Mouse (Mus musculus) olfactory bulb, adult 2 months (tissue): ENCODE measurements around the gene Emp3.

Source experiments
- CTCF ChIP-seq: fragments of 200-500 bp; IDR thresholded peaks from 2 replicates; pipeline ENCODE4 v1.5.1; 2012; ENCODE audit warnings: low read depth, mild to moderate bottlenecking, low read length, moderate library complexity; ENCODE audit not compliant: insufficient read depth
- POLR2A ChIP-seq: fragments of 200-500 bp; IDR thresholded peaks from 2 replicates; pipeline ENCODE4 v1.6.1; 2012; ENCODE audit warnings: mild to moderate bottlenecking, low read depth, low read length, moderate library complexity; ENCODE audit not compliant: insufficient read depth

GRCm38 (mm10) chr7:45902481-45903002 is 18.7 kb downstream of the Emp3 start:
- TF ChIP-seq CTCF (no peak), POLR2A (no peak)
